Mouse (Mus musculus) right cerebral cortex, postnatal 25 days (tissue): ENCODE measurements around the gene 6430550D23Rik.

Source experiments
- DNase-seq: peaks from one replicate; pipeline ENCODE4 v3.0.0; 2022

Gene 6430550D23Rik

GRCm38 (mm10) chr2:156007888-156008532 is at the start of gene 6430550D23Rik, which contains the start of gene Ergic3:
Gene 6430550D23Rik, minus strand, starts transcription at chr2:156007977.
Gene Ergic3, plus strand, starts transcription at chr2:156008045.
- peak; percentile 97 for DNase-seq

GRCm38 (mm10) chr2:156052816-156053215 is 45.0 kb upstream of the 6430550D23Rik start, which contains the start of gene Fer1l4:
Gene Fer1l4, minus strand, starts transcription at chr2:156052947.
- DNase-seq, result no peak

GRCm38 (mm10) chr2:156047929-156048328 is 40.2 kb upstream of the 6430550D23Rik start:
- DNase-seq, result no peak

- DNase-seq, result no peak
These were observed 35.1 kb upstream of the 6430550D23Rik start for GRCm38 (mm10) chr2:156042903-156043302.

- DNase-seq, result no peak
These were observed 31.6 kb upstream of the 6430550D23Rik start for GRCm38 (mm10) chr2:156039390-156039789.

GRCm38 (mm10) chr2:156025482-156025881 is 17.7 kb upstream of the 6430550D23Rik start:
- no peak for DNase-seq

- no peak for DNase-seq
These were observed 14.0 kb upstream of the 6430550D23Rik start for GRCm38 (mm10) chr2:156021765-156022164.

GRCm38 (mm10) chr2:156021219-156021618 is 13.4 kb upstream of the 6430550D23Rik start:
- no peak for DNase-seq

GRCm38 (mm10) chr2:156018106-156018505 is 10.3 kb upstream of the 6430550D23Rik start:
- DNase-seq, result no peak

- no peak for DNase-seq
These were observed 2.4 kb downstream of the 6430550D23Rik start for GRCm38 (mm10) chr2:156005393-156005792.

GRCm38 (mm10) chr2:155991863-155992321 is 15.9 kb downstream of the 6430550D23Rik start:
- DNase-seq, result peak; percentile 35

GRCm38 (mm10) chr2:155991151-155991550 is 16.6 kb downstream of the 6430550D23Rik start:
- DNase-seq, result no peak

GRCm38 (mm10) chr2:155989085-155989484 is 18.7 kb downstream of the 6430550D23Rik start:
- DNase-seq, result no peak

- no peak for DNase-seq
These were observed 20.6 kb downstream of the 6430550D23Rik start for GRCm38 (mm10) chr2:155987131-155987530.

- DNase-seq, result no peak
These were observed 22.0 kb downstream of the 6430550D23Rik start for GRCm38 (mm10) chr2:155985776-155986175.

GRCm38 (mm10) chr2:155979328-155979991 is 28.3 kb downstream of the 6430550D23Rik start:
- DNase-seq, result no peak

GRCm38 (mm10) chr2:155974087-155974731 is 33.6 kb downstream of the 6430550D23Rik start:
- peak; percentile 26 for DNase-seq

GRCm38 (mm10) chr2:155973348-155973747 is 34.4 kb downstream of the 6430550D23Rik start:
- no peak for DNase-seq

GRCm38 (mm10) chr2:155962991-155963390 is 44.8 kb downstream of the 6430550D23Rik start:
- no peak for DNase-seq

- DNase-seq, result no peak
These were observed 45.9 kb downstream of the 6430550D23Rik start for GRCm38 (mm10) chr2:155961862-155962261.

- no peak for DNase-seq
These were observed 47.8 kb downstream of the 6430550D23Rik start for GRCm38 (mm10) chr2:155959981-155960380.

GRCm38 (mm10) chr2:155956134-155957059 is 51.4 kb downstream of the 6430550D23Rik start, which contains the start of gene Cep250:
Gene Cep250, plus strand, starts transcription at chr2:155956458.
- peak; percentile 88 for DNase-seq
